Mouse (Mus musculus) gastrocnemius, postnatal 10 days (tissue): ENCODE measurements around the gene Snrnp35. TPM values are rescaled to one million over a fixed set of nuclear protein-coding genes. Genes with fewer than 3 reads are reported as not detected.
"Not testable (repeated sequence)": the region's sequence is repeated elsewhere in the genome, so short reads cannot be mapped to it uniquely, and the experiment has no call there.

ENCODE experiments used
- DNase-seq: peaks from one replicate; pipeline ENCODE4 v3.0.0; 2021; ENCODE audit warnings: mixed read lengths
- long read RNA-seq, 2 experiments: library from polyadenylated mRNA; stranded (forward); transcript quantifications; one replicate each; pipeline ENCODE4 v2.0.0; 2021
- total RNA-seq, 2 experiments: library from RNA; stranded (reverse); gene quantifications; 2 replicates each; pipeline ENCODE4 v1.2.3; 2021

Gene Snrnp35
- total RNA-seq, result 10 to 100 TPM; 21.8 to 23.6 TPM
- long read RNA-seq, experiment 1, partial matches to known transcripts, result 0 of 7 reads
- long read RNA-seq, experiment 1, other reads (novel, unspliced or antisense), result 5 of 7 reads
- long read RNA-seq, experiment 2, partial matches to known transcripts, result 0 of 5 reads
- long read RNA-seq, experiment 2, other reads (novel, unspliced or antisense), result 3 of 5 reads

GRCm38 (mm10) chr5:124482966-124483654, at the start of gene Snrnp35:
TSS of gene Snrnp35 (plus strand) at chr5:124483134.
- peak; percentile 95 for DNase-seq

GRCm38 (mm10) chr5:124438229-124438628, 44.7 kb upstream of the Snrnp35 start:
- DNase-seq, result no peak

- no peak for DNase-seq
Measured at GRCm38 (mm10) chr5:124438746-124439145, 44.2 kb upstream of the Snrnp35 start.

- peak; percentile 93 for DNase-seq
Measured at GRCm38 (mm10) chr5:124439447-124440093, 43.4 kb upstream of the Snrnp35 start, which contains the start of gene Kmt5a. TSS of gene Kmt5a (plus strand) at chr5:124439930.

- DNase-seq, result peak; percentile 64
Measured at GRCm38 (mm10) chr5:124440094-124440701, 42.7 kb upstream of the Snrnp35 start.

- DNase-seq, result no peak
Measured at GRCm38 (mm10) chr5:124442628-124443027, 40.3 kb upstream of the Snrnp35 start.

GRCm38 (mm10) chr5:124444208-124444607, 38.7 kb upstream of the Snrnp35 start:
- no peak for DNase-seq

- DNase-seq, result peak; percentile 76
Measured at GRCm38 (mm10) chr5:124444661-124445561, 38.0 kb upstream of the Snrnp35 start.

GRCm38 (mm10) chr5:124445621-124446293, 37.2 kb upstream of the Snrnp35 start:
- peak; percentile 54 for DNase-seq

- peak; percentile 59 for DNase-seq
Measured at GRCm38 (mm10) chr5:124446301-124446881, 36.5 kb upstream of the Snrnp35 start.

- no peak for DNase-seq
Measured at GRCm38 (mm10) chr5:124449494-124449893, 33.4 kb upstream of the Snrnp35 start.

- no peak for DNase-seq
Measured at GRCm38 (mm10) chr5:124450051-124450450, 32.9 kb upstream of the Snrnp35 start.

GRCm38 (mm10) chr5:124450641-124451340, 32.1 kb upstream of the Snrnp35 start:
- no peak for DNase-seq

GRCm38 (mm10) chr5:124452494-124453228, 30.3 kb upstream of the Snrnp35 start:
- DNase-seq, result no peak

- no peak for DNase-seq
Measured at GRCm38 (mm10) chr5:124453339-124454081, 29.4 kb upstream of the Snrnp35 start.

- DNase-seq, result no peak
Measured at GRCm38 (mm10) chr5:124454082-124454419, 28.9 kb upstream of the Snrnp35 start.

- DNase-seq, result no peak
Measured at GRCm38 (mm10) chr5:124456762-124457161, 26.2 kb upstream of the Snrnp35 start.

GRCm38 (mm10) chr5:124460922-124461321, 22.0 kb upstream of the Snrnp35 start:
- not testable (repeated sequence) for DNase-seq
